Mouse (Mus musculus): ENCODE data around the gene Slc17a7.

- TF ChIP-seq POLR2A (IDR thresholded peaks at IDR 0.05; ENCODE audit: low read depth, low read length) (no peak), CTCF (IDR thresholded peaks at IDR 0.05; ENCODE audit: borderline replicate concordance, insufficient read depth, low read length) (no peak)
Observed at GRCm38 (mm10) chr7:45196176-45196535, 32.4 kb downstream of the Slc17a7 start.
